Mouse (Mus musculus) heart, embryonic 14.5 days (tissue): ENCODE measurements around the gene Tmem178. TPM values are rescaled to one million over a fixed set of nuclear protein-coding genes. Genes with fewer than 3 reads are reported as not detected.

Source experiments
- ATAC-seq: fragments of 200-750 bp; cut with Nextera tagmentation; 2 replicates; pipeline ENCODE4 v1.8.0; 2017; ENCODE audit warnings: low read depth, moderate TSS enrichment; ENCODE audit not compliant: insufficient number of reproducible peaks, insufficient read depth, low FRiP score
- H3K27ac ChIP-seq, 2 experiments: fragments of 200-500 bp in 1 of 2; fragments of 300-500 bp in 1 of 2; sonication (generic) in 1 of 2; replicated peaks in 1 of 2; 2 replicates each; pipeline ENCODE4 v1.5.1; 2012 to 2014; ENCODE audit warnings: low read depth in 2 of 2, low read length in 2 of 2, control low read depth in 1 of 2, mild to moderate bottlenecking in 1 of 2, mixed read lengths in 1 of 2; ENCODE audit not compliant: control insufficient read depth in 1 of 2, insufficient read depth in 1 of 2
- H3K27me3 ChIP-seq: fragments of 300-500 bp; sonication (generic); 2 replicates; pipeline ENCODE4 v1.6.1; 2014; ENCODE audit warnings: mild to moderate bottlenecking, low read length, control low read depth; ENCODE audit not compliant: control insufficient read depth, insufficient read depth
- H3K36me3 ChIP-seq: fragments of 300-500 bp; sonication (generic); 2 replicates; pipeline ENCODE4 v1.6.1; 2014; ENCODE audit warnings: mild to moderate bottlenecking, control low read depth, low read length, mixed read lengths; ENCODE audit not compliant: control insufficient read depth, insufficient read depth
- H3K4me1 ChIP-seq, 2 experiments: fragments of 200-500 bp in 1 of 2; fragments of 300-500 bp in 1 of 2; sonication (generic) in 1 of 2; 2 replicates each; pipeline ENCODE4 v1.6.1; 2012 to 2014; ENCODE audit warnings: low read length in 2 of 2, control low read depth in 1 of 2, mixed read lengths in 1 of 2; ENCODE audit not compliant: control insufficient read depth in 2 of 2, insufficient read depth in 2 of 2
- H3K4me2 ChIP-seq: fragments of 300-500 bp; sonication (generic); 2 replicates; pipeline ENCODE4 v1.6.1; 2014; ENCODE audit warnings: mild to moderate bottlenecking, low read length
- H3K4me3 ChIP-seq, 2 experiments: fragments of 200-500 bp in 1 of 2; fragments of 300-500 bp in 1 of 2; sonication (generic) in 1 of 2; 2 replicates each; pipeline ENCODE4 v1.5.1; 2012 to 2014; ENCODE audit warnings: low read length in 2 of 2, mild to moderate bottlenecking in 2 of 2, control low read depth in 1 of 2, low read depth in 1 of 2, moderate library complexity in 1 of 2; ENCODE audit not compliant: control insufficient read depth in 1 of 2, insufficient read depth in 1 of 2
- H3K9ac ChIP-seq: fragments of 300-500 bp; sonication (generic); 2 replicates; pipeline ENCODE4 v1.6.1; 2014; ENCODE audit warnings: mild to moderate bottlenecking, low read length
- H3K9me3 ChIP-seq: fragments of 300-500 bp; sonication (generic); 2 replicates; pipeline ENCODE4 v1.6.1; 2016; ENCODE audit warnings: low read length, control low read depth; ENCODE audit not compliant: control insufficient read depth
- WGBS: fragments of 180-500 bp; shearing (Covaris S2); extraction: QIAGEN DNeasy Blood & Tissue Kit; methylation state at CpG from one replicate; pipeline ENCODE4 v1.1.7; 2014; 5-methylcytosine and 5-hydroxymethylcytosine counted together
- polyA plus RNA-seq: library from polyadenylated mRNA; unstranded; fragments of >200 nt; fragmentation: Nextera tagmentation; extraction: Ambion mirVana; gene quantifications from 2 replicates; pipeline ENCODE4 v1.2.1, GENCODE M21; 2014

The Tmem178 gene
- polyA plus RNA-seq, 1 experiment from 2014 or later, result 7.0 TPM

DNA sequence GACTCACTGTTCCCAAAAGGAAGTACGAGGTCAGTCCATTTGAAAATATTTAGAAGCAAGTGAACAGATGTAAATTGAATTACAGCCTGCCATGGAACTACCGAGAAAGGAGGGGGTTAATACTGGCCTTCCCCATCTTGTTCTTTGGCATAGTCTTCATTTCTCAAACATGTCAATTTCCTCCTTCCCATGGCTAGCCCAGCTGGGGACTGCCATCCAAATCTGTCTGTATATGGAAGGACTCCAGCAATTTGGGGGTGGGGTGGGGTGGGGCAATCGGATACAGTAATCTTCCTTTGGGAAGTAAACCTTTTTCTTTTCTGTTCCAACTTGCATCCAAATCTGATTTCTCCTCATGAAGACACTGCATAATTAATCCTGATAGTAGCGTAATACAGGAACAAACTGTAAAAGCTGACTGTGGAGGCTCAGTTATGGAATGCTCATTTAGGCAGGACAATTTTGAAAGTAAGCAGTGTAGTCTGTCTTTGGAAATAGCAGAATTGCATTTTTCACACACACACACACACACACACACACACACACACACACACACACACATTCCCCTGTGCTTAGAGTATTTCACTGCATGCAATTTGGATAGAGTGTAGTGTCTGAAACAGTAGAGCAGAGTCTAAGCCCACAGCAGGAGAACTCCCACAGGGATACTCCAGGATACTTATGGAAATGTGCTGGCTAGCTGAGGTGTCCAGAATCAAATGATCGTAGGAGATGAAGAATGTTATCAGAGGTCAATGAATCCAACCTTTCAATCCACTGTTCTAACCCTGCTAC, 1.9 kb downstream of the Tmem178 start:
- Histone ChIP-seq H3K4me3 (no peak overlapping the region), H3K4me2 (peak overlapping the region; percentile 47), H3K4me1 (peaks cover 0 to 2% of the 10 kb centered on the region in 2 experiments; a peak in 2 of 4 replicates), H3K27me3 (peaks cover 21% of the 10 kb centered on the region), H3K27ac (no peak overlapping the region), H3K9ac (no peak overlapping the region), H3K36me3 (no peaks in the 10 kb centered on the region), H3K9me3 (no peaks in the 10 kb centered on the region)
- WGBS, result 85% methylated on average over 5 of the region's 5 CpGs
- no peak for ATAC-seq

DNA sequence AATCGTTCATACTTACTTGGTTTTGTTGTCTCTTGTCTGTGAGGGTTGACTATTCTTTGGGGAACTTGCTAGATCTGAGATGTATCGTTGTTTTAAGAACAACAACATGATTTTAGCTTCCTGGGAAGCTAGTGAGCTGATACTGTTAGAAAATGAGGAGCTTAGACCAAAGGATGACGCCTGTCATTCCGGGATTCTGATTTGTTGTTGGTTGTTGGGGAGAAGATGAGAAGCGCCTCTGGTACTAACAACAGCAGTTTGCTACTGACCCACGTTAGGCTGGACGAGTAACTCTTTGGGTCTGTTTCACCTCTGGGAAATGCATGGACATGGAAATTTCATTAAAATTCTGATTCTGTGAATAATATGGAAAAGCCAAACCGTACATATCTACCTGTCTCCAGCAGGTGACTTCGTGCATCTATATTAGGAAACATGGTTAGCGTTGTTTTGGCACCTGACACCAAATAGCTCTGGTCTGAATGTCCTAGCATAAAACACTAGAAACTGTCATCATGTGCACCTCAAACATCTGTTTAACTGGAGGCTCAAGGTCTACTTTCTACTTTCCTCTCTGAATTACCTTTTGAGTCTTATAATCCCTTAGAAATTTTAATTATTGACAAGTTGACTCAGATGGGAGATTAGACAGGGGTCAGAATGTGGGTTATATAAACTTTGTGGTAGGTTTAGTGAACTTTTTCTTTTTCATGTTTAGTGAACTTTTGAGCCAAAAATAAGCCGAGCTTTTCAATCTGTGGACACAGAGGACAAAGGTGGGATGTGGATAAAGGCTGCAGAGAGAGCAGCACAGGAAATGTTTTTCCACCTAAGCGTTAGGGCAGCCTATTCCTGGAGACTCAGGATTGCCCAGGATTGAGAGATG, 2.9 kb downstream of the Tmem178 start:
- no peak overlapping the region for H3K9ac ChIP-seq
- no peaks in the 10 kb centered on the region for H3K36me3 ChIP-seq
- peaks cover 2 to 6% of the 10 kb centered on the region in 2 experiments for H3K4me1 ChIP-seq
- 76% methylated on average over 12 of the region's 12 CpGs for WGBS
- no peak overlapping the region for H3K27ac ChIP-seq
- no peaks in the 10 kb centered on the region for H3K9me3 ChIP-seq
- no peak overlapping the region for H3K4me2 ChIP-seq
- ATAC-seq, result no peak
- H3K27me3 ChIP-seq, result peaks cover 21% of the 10 kb centered on the region
- no peak overlapping the region for H3K4me3 ChIP-seq

DNA sequence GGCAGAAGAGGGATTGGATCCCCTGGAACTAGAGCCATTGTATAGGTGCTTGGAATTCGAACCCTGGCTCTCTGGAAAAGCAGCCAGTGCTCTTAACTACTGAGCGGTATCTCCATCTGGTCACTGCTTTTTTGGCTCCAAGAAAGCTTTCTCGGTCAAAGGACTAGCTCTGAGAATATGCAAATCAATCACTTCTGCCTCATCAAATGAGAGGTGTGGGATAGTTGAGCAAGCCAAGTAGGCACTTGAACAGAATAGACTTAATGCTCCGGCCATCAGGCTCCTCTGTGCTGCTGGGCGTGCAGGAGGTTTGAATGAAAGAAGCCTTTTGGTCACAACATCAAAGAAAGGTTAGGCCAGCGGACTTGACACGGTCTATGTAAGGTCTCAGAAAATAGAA, 5.0 kb downstream of the Tmem178 start:
- no peaks in the 10 kb centered on the region for H3K9me3 ChIP-seq
- H3K4me3 ChIP-seq, result no peak overlapping the region
- H3K27ac ChIP-seq, result no peak overlapping the region
- H3K9ac ChIP-seq, result no peak overlapping the region
- no peak for ATAC-seq
- no peaks in the 10 kb centered on the region for H3K36me3 ChIP-seq
- WGBS, result 86% methylated on average over 7 of the region's 7 CpGs
- peaks cover 22% of the 10 kb centered on the region for H3K27me3 ChIP-seq
- H3K4me1 ChIP-seq, result peaks cover 5 to 6% of the 10 kb centered on the region in 2 experiments
- no peak overlapping the region for H3K4me2 ChIP-seq

DNA sequence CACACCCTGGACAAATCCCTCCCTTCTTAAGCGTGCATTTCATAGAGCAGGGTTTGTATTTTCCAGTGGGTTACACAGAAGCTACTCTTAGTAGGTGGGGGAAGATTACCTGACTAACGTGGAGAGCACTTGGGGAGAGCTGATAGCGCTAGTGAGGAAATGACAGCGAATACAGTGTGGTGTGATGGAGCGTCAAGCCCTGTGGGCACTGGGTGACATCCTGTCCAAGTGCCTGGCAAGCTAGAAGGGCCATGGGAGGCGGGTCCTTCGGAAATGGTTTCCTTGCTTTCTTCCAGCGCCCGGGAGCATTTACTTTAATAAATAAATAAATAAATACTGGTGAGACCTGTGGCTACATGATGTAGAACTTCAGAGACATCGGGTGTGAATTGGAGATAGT, 5.5 kb downstream of the Tmem178 start:
- Histone ChIP-seq H3K36me3 (no peaks in the 10 kb centered on the region), H3K9ac (no peak overlapping the region), H3K27ac (no peak overlapping the region), H3K4me2 (no peak overlapping the region), H3K9me3 (no peaks in the 10 kb centered on the region), H3K27me3 (peaks cover 22% of the 10 kb centered on the region), H3K4me3 (no peak overlapping the region), H3K4me1 (peaks cover 5 to 6% of the 10 kb centered on the region in 2 experiments)
- WGBS, result 76% methylated on average over 10 of the region's 10 CpGs
- ATAC-seq, result no peak

DNA sequence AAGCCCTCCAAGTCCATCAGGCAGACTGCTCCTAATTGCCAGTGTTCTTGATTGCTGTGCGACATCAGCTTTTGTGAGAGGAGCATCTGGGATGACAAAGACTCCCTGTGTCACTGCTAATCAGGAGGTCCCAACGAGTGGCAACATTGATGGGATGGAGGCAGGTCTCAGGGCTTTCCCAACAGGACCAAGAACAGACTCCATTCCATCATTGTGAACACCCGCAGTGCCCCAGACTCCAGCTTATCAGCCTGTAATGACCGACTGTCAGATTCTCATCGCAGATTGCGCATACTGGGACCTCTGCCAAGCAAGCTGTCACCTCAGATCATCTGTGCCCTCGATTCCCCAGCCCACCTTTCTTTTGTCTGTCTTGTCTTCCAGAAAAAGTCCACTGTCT, 7.9 kb downstream of the Tmem178 start:
- Histone ChIP-seq H3K9ac (no peak overlapping the region), H3K36me3 (no peaks in the 10 kb centered on the region), H3K9me3 (no peaks in the 10 kb centered on the region), H3K27me3 (peaks cover 12% of the 10 kb centered on the region; the same call in 1 of the 2 replicates), H3K27ac (no peak overlapping the region), H3K4me2 (no peak overlapping the region), H3K4me3 (no peak overlapping the region), H3K4me1 (peaks cover 5 to 6% of the 10 kb centered on the region in 2 experiments)
- ATAC-seq, result no peak
- WGBS, result 46% methylated on average over 7 of the region's 7 CpGs

DNA sequence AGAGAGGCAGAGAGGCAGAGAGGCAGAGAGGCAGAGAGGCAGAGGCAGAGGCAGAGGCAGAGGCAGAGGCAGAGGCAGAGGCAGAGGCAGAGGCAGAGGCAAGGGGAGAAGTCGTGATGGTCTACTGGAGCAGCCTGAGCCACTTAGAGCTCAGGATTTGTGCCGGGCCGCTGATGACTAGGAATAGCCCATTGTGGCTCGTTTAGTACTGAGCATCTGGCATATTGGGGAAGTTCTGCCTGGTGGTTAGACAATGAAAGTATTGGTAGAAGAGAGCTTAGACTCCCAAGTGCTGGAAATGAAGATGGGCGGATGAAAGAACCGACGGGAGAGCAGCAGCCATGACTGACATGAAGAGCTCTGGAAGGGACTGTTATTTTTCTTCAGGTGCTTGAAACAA, 11.0 kb downstream of the Tmem178 start:
- H3K9ac ChIP-seq, result no peak overlapping the region
- WGBS, result 73% methylated on average over 7 of the region's 7 CpGs

DNA sequence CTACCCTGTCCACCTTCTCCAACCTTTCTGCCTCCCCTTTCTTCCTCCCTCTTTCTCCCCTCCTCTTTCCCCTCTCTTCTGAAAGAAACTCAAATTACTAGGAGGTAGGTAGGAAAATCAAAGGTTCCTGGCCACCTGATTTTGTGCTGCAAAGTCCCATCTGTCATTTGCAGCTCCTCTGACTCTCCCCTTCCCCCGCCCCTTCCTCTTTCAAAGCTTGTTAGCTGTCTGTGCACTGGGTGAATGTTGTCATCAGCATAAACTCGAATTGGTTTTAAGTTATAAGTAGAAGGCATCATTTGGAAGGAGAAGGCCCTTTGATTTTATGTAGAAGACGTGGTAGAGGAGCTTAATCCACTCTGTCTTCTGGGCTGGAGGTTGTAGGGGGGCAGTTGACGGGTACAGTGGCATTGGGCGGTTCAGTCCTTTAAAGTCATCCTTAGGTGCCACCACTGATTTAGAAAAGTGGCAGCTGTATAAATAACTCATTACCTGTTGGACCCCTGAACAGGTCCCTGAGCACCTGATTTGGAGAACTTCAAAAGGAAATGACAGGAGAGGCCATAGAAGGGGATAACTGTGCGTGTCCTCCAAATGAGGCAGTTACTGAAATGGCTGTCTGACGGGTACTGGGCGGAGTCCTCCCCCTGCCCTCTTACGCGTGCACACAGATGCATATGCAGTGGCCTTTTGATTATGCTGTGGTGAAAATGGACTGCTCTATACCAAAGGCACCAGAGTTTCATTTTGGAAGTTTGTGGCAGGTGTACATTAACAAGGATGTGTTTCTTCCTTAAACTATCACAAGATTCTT, 11.8 kb downstream of the Tmem178 start:
- Histone ChIP-seq H3K9me3 (peaks cover 9% of the 10 kb centered on the region; the same call in 1 of the 2 replicates), H3K4me1 (peaks cover 6 to 7% of the 10 kb centered on the region in 2 experiments), H3K27me3 (0 out of 2 replicates have a peak, but pooled peaks cover 4% of the 10 kb centered on the region), H3K36me3 (no peaks in the 10 kb centered on the region), H3K4me2 (no peak overlapping the region), H3K27ac (no peak overlapping the region), H3K4me3 (no peak overlapping the region), H3K9ac (no peak overlapping the region)
- ATAC-seq, result no peak
- WGBS, result 88% methylated on average over 10 of the region's 10 CpGs

More for the DNA sequence above, 11.0 kb downstream of the Tmem178 start:
- Histone ChIP-seq H3K36me3 (no peaks in the 10 kb centered on the region), H3K4me3 (no peak overlapping the region), H3K4me1 (peaks cover 6 to 7% of the 10 kb centered on the region in 2 experiments), H3K27me3 (0 out of 2 replicates have a peak, but pooled peaks cover 4% of the 10 kb centered on the region), H3K27ac (no peak overlapping the region), H3K4me2 (no peak overlapping the region), H3K9me3 (peaks cover 6% of the 10 kb centered on the region; the same call in 1 of the 2 replicates)
- no peak for ATAC-seq
